Mouse (Mus musculus) thymus, adult 2 months (tissue): ENCODE results near the gene Tnfrsf11a.

Experiments used
- CTCF ChIP-seq: fragments of 200-500 bp; IDR thresholded peaks from 2 replicates; pipeline ENCODE4 v1.5.1; 2012; ENCODE audit warnings: mild to moderate bottlenecking, control low read depth, low read length, moderate library complexity, borderline replicate concordance; ENCODE audit not compliant: control insufficient read depth, poor library complexity, insufficient read depth; ENCODE audit errors: extremely low read depth
- POLR2A ChIP-seq: fragments of 200-500 bp; IDR thresholded peaks from 2 replicates; pipeline ENCODE4 v1.6.1; 2012; ENCODE audit warnings: mild to moderate bottlenecking, low read length, control low read depth, moderate library complexity; ENCODE audit not compliant: control insufficient read depth, poor library complexity, insufficient read depth; ENCODE audit errors: extremely low read depth

DNA sequence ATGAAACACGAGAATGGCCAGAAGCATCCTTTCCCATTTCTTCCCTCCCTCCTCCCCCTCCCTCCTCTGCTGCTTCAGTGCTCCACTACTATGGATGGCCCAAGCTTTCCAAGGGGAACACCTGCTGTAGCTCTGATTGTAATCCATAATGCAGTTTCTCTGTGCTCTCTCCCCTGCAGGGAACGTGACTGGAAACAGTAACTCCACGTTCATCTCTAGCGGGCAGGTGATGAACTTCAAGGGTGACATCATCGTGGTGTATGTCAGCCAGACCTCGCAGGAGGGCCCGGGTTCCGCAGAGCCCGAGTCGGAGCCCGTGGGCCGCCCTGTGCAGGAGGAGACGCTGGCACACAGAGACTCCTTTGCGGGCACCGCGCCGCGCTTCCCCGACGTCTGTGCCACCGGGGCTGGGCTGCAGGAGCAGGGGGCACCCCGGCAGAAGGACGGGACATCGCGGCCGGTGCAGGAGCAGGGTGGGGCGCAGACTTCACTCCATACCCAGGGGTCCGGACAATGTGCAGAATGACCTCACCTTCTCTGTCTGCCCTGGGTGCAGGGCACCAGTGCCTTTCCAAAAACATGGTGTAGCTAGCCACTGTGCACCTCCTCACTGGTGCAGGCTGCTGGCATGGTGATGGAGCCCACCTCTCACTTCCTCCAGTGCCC lies 64.0 kb downstream of the Tnfrsf11a start:
- TF ChIP-seq POLR2A = no peak
- TF ChIP-seq CTCF = no peak
